In genomic region chr12:56046050-56046449, GRCm38 (mm10) we compare ENCODE assay signal across 25 mouse cellular contexts.
A peak's percentile ranks its signal among the peaks of the same experiment; 100 is the strongest.
DNase-seq lines count a peak whose midpoint lies in the region; ATAC-seq and TF ChIP-seq lines count a peak whose summit lies in the region.
"Had no signal": no experiment of that assay in that cellular context is flagged by ENCODE, and none has a peak within 500 bp of the region (broad histone marks: within the 10 kb centered on the region; RNA-seq: fewer than 3 reads in every experiment).

No protein-coding gene starts in this region.

- no peak overlapping the region for H3K27ac ChIP-seq in intestine, embryonic 16.5 days (ENCODE audit: low read length)
- no peak overlapping the region for H3K27ac ChIP-seq in intestine, postnatal 0 days (ENCODE audit: low read depth, low read length)
- H3K27ac ChIP-seq in kidney, embryonic 16.5 days (ENCODE audit: low read length) = no peak overlapping the region
- H3K27ac ChIP-seq in liver, embryonic 16.5 days (ENCODE audit: low read length) = no peak overlapping the region
- no peak overlapping the region for H3K27ac ChIP-seq in liver, embryonic 11.5 days (ENCODE audit: low read depth, low read length)
- H3K27ac ChIP-seq: embryonic facial prominence, embryonic 10.5 days; embryonic facial prominence, embryonic 12.5 days; forebrain, embryonic 13.5 days had no signal

- TF ChIP-seq CTCF in intestine, postnatal 0 days (IDR thresholded peaks at IDR 0.05; ENCODE audit: low read depth) = no peak

- no peak overlapping the region for H3K9ac ChIP-seq in intestine, embryonic 16.5 days (ENCODE audit: low read depth, low read length)
- no peak overlapping the region for H3K9ac ChIP-seq in intestine, postnatal 0 days (ENCODE audit: low read depth, low read length)
- H3K9ac ChIP-seq in kidney, embryonic 16.5 days (replicated peaks; ENCODE audit: low read length) = no peak overlapping the region
- no peak overlapping the region for H3K9ac ChIP-seq in liver, embryonic 16.5 days (ENCODE audit: low read depth, low read length)
- H3K9ac ChIP-seq in liver, embryonic 11.5 days (ENCODE audit: low read depth, low read length) = no peak overlapping the region
- H3K9ac ChIP-seq: embryonic facial prominence, embryonic 12.5 days; forebrain, embryonic 13.5 days had no signal

- H3K4me3 ChIP-seq in intestine, embryonic 16.5 days (ENCODE audit: low read length) = no peak overlapping the region
- no peak overlapping the region for H3K4me3 ChIP-seq in intestine, postnatal 0 days (ENCODE audit: low read depth, low read length)
- no peak overlapping the region for H3K4me3 ChIP-seq in kidney, embryonic 16.5 days (ENCODE audit: low read length)
- H3K4me3 ChIP-seq in liver, embryonic 16.5 days (ENCODE audit: low read depth, low read length) = no peak overlapping the region
- no peak overlapping the region for H3K4me3 ChIP-seq in liver, embryonic 11.5 days (ENCODE audit: low read depth, low read length)
- H3K4me3 ChIP-seq: embryonic facial prominence, embryonic 10.5 days; embryonic facial prominence, embryonic 12.5 days; forebrain, embryonic 13.5 days had no signal

- no peaks in the 10 kb centered on the region for H3K27me3 ChIP-seq in intestine, embryonic 16.5 days (replicated peaks; ENCODE audit: control insufficient read depth, insufficient read depth, low read length)
- H3K27me3 ChIP-seq in intestine, postnatal 0 days (replicated peaks; ENCODE audit: control insufficient read depth, insufficient read depth, low read length) = no peaks in the 10 kb centered on the region
- no peaks in the 10 kb centered on the region for H3K27me3 ChIP-seq in kidney, embryonic 16.5 days (ENCODE audit: insufficient read depth, low read length)
- no peaks in the 10 kb centered on the region for H3K27me3 ChIP-seq in liver, embryonic 16.5 days (ENCODE audit: control insufficient read depth, insufficient read depth, low read depth, low read length)
- H3K27me3 ChIP-seq in liver, embryonic 11.5 days (replicated peaks; ENCODE audit: control insufficient read depth, insufficient read depth, low read length) = no peaks in the 10 kb centered on the region
- H3K27me3 ChIP-seq: CH12.LX; embryonic facial prominence, embryonic 12.5 days; forebrain, embryonic 13.5 days had no signal

- H3K36me3 ChIP-seq in intestine, embryonic 16.5 days (ENCODE audit: control insufficient read depth, insufficient read depth, low read length) = no peaks in the 10 kb centered on the region
- no peaks in the 10 kb centered on the region for H3K36me3 ChIP-seq in intestine, postnatal 0 days (ENCODE audit: control insufficient read depth, insufficient read depth)
- no peaks in the 10 kb centered on the region for H3K36me3 ChIP-seq in kidney, embryonic 16.5 days (ENCODE audit: insufficient read depth, low read length)
- H3K36me3 ChIP-seq in liver, embryonic 16.5 days (ENCODE audit: control insufficient read depth, insufficient read depth) = no peaks in the 10 kb centered on the region
- no peaks in the 10 kb centered on the region for H3K36me3 ChIP-seq in liver, embryonic 11.5 days (ENCODE audit: control insufficient read depth, insufficient read depth, low read length)
- H3K36me3 ChIP-seq: embryonic facial prominence, embryonic 10.5 days; embryonic facial prominence, embryonic 12.5 days; G1E had no signal

- H3K4me1 ChIP-seq in intestine, embryonic 16.5 days (ENCODE audit: control insufficient read depth, insufficient read depth, low read length) = no peaks in the 10 kb centered on the region
- no peaks in the 10 kb centered on the region for H3K4me1 ChIP-seq in intestine, postnatal 0 days (replicated peaks; ENCODE audit: control insufficient read depth, insufficient read depth, low read length)
- no peaks in the 10 kb centered on the region for H3K4me1 ChIP-seq in kidney, embryonic 16.5 days (ENCODE audit: insufficient read depth, low read length)
- no peaks in the 10 kb centered on the region for H3K4me1 ChIP-seq in liver, embryonic 16.5 days (ENCODE audit: control insufficient read depth, low read depth, low read length)
- H3K4me1 ChIP-seq in liver, embryonic 11.5 days (replicated peaks; ENCODE audit: control insufficient read depth, insufficient read depth, low read length) = no peaks in the 10 kb centered on the region
- H3K4me1 ChIP-seq: embryonic facial prominence, embryonic 10.5 days; embryonic facial prominence, embryonic 12.5 days; forebrain, embryonic 13.5 days had no signal

- DNase-seq in kidney, adult 9 months = peak; percentile 21
- DNase-seq in kidney, postnatal 10 days = no peak
- DNase-seq in kidney, postnatal 25 days = no peak
- no peak for DNase-seq in liver, embryonic 11.5 days (ENCODE audit: low spot score)
- DNase-seq: adrenal gland, adult 8-10 months; adrenal gland, postnatal 14 days; adrenal gland, postnatal 36 days; B cell, adult 2 months; cerebellum, adult 11-12 months; cerebellum, adult 2 months; cerebellum, adult 9-10 months; cerebellum, postnatal 10 days; cerebellum, postnatal 25 days had no signal

- no peak overlapping the region for H3K4me2 ChIP-seq in intestine, embryonic 16.5 days (ENCODE audit: low read depth, low read length)
- no peak overlapping the region for H3K4me2 ChIP-seq in intestine, postnatal 0 days (replicated peaks; ENCODE audit: low read depth)
- H3K4me2 ChIP-seq in kidney, embryonic 16.5 days (replicated peaks; ENCODE audit: low read depth, low read length) = no peak overlapping the region
- no peak overlapping the region for H3K4me2 ChIP-seq in liver, embryonic 16.5 days (ENCODE audit: low read depth, low read length)
- no peak overlapping the region for H3K4me2 ChIP-seq in liver, embryonic 11.5 days
- H3K4me2 ChIP-seq: embryonic facial prominence, embryonic 12.5 days; forebrain, embryonic 13.5 days had no signal

- 55% methylated on average over 3 of the region's 3 CpGs for WGBS in intestine, embryonic 16.5 days
- 51% methylated on average over 3 of the region's 3 CpGs for WGBS in intestine, postnatal 0 days
- WGBS in kidney, embryonic 16.5 days = 69% methylated on average over 3 of the region's 3 CpGs
- 57% methylated on average over 3 of the region's 3 CpGs for WGBS in liver, embryonic 16.5 days (ENCODE audit: insufficient replicate concordance)
- 78% methylated on average over 3 of the region's 3 CpGs for WGBS in liver, embryonic 11.5 days

- H3K9me3 ChIP-seq in intestine, embryonic 16.5 days (ENCODE audit: control insufficient read depth, low read length) = no peaks in the 10 kb centered on the region
- H3K9me3 ChIP-seq in intestine, postnatal 0 days (ENCODE audit: control insufficient read depth) = no peaks in the 10 kb centered on the region
- 0 out of 2 replicates have a peak, but pooled peaks cover 6% of the 10 kb centered on the region for H3K9me3 ChIP-seq in kidney, embryonic 16.5 days (ENCODE audit: low read length)
- H3K9me3 ChIP-seq in liver, embryonic 16.5 days (replicated peaks; ENCODE audit: control insufficient read depth, low read length) = no peaks in the 10 kb centered on the region
- H3K9me3 ChIP-seq in liver, embryonic 11.5 days (ENCODE audit: control insufficient read depth, low read length) = no peaks in the 10 kb centered on the region
- H3K9me3 ChIP-seq: embryonic facial prominence, embryonic 12.5 days; G1E had no signal

- 0 out of 2 replicates have a peak, but pooled peaks have one; percentile 38 for ATAC-seq in intestine, embryonic 16.5 days
- ATAC-seq in intestine, postnatal 0 days = no peak
- ATAC-seq in kidney, embryonic 16.5 days (ENCODE audit: low FRiP score, low TSS enrichment) = peak; percentile 82
- ATAC-seq in liver, embryonic 16.5 days (ENCODE audit: low read depth) = peak; percentile 16; the same call in 1 of the 2 replicates
- no peak for ATAC-seq in liver, embryonic 11.5 days (replicated peaks; ENCODE audit: low FRiP score)
- ATAC-seq: activated CD4-positive, CD25-positive, alpha-beta regulatory T cell, adult 4 months; CD4-positive, CD25-positive, alpha-beta regulatory T cell, adult 4 months; forebrain, embryonic 13.5 days; Patski had no signal

Comparison
In these comparisons a context has a peak if more than half of its experiments do, and no peak if none do; other contexts are left out.
1. ATAC-seq: peak in intestine, embryonic 16.5 days (single experiment), kidney, embryonic 16.5 days (single experiment) and liver, embryonic 16.5 days (single experiment); none in intestine, postnatal 0 days (single experiment) and liver, embryonic 11.5 days (single experiment).